Mouse (Mus musculus): ENCODE results near the gene Kctd11. TPM values are rescaled to one million over a fixed set of nuclear protein-coding genes. Genes with fewer than 3 reads are reported as not detected.

Kctd11 gene
- polyA plus RNA-seq, 1 experiment from 2014 or later: 15.1 TPM

DNA sequence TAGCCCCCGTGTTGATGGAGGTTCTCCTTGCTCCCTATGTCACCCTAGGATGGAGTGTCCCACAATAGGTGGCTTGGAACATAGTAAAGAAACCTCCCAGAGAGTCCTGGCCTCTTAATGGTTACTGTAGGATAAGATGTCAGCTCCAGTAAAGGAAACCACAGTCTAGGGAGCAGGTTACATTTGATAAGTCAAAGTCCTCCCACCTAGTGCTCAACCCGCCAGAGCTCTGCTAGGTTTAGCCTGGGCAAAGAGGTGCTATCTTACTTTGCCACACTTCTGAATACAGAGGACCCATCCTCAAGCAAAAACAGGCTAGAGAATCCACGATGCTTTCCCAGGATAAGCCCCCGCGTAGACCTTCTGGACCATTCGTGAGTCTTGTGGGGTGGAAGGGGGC is 2.3 kb downstream of the Kctd11 start:
- Histone ChIP-seq H3K4me3 (replicated peaks; ENCODE audit: low read length) (peak overlapping the region; percentile 54), H3K4me1 (ENCODE audit: control insufficient read depth, insufficient read depth, low read length) (peaks cover 51% of the 10 kb centered on the region), H3K9ac (ENCODE audit: low read length) (peak overlapping the region; percentile 72; the same call in 1 of the 2 replicates), H3K36me3 (ENCODE audit: control insufficient read depth, insufficient read depth, low read length) (no peaks in the 10 kb centered on the region), H3K9me3 (replicated peaks; ENCODE audit: control insufficient read depth, low read length) (no peaks in the 10 kb centered on the region), H3K27ac (ENCODE audit: low read length) (peak overlapping the region; percentile 92), H3K27me3 (ENCODE audit: control insufficient read depth, insufficient read depth, low read length) (no peaks in the 10 kb centered on the region), H3K4me2 (ENCODE audit: low read depth, low read length) (peak overlapping the region; percentile 85)
- 78% methylated on average over 6 of the region's 6 CpGs for WGBS
- no peak for ATAC-seq (ENCODE audit: insufficient read depth, low FRiP score)

- 76% methylated on average over 3 of the region's 3 CpGs for WGBS
- H3K4me1 ChIP-seq (ENCODE audit: control insufficient read depth, insufficient read depth, low read length): peaks cover 51% of the 10 kb centered on the region
- H3K27ac ChIP-seq (ENCODE audit: low read length): peak overlapping the region; percentile 92
- no peaks in the 10 kb centered on the region for H3K36me3 ChIP-seq (ENCODE audit: control insufficient read depth, insufficient read depth, low read length)
- H3K4me3 ChIP-seq (replicated peaks; ENCODE audit: low read length): peak overlapping the region; percentile 54; the same call in 1 of the 2 replicates
- ATAC-seq (ENCODE audit: insufficient read depth, low FRiP score): no peak
- 0 out of 2 replicates have a peak overlapping the region, but pooled peaks have one; percentile 72 for H3K9ac ChIP-seq (ENCODE audit: low read length)
- H3K9me3 ChIP-seq (replicated peaks; ENCODE audit: control insufficient read depth, low read length): no peaks in the 10 kb centered on the region
- no peaks in the 10 kb centered on the region for H3K27me3 ChIP-seq (ENCODE audit: control insufficient read depth, insufficient read depth, low read length)
- H3K4me2 ChIP-seq (ENCODE audit: low read depth, low read length): peak overlapping the region; percentile 85; the same call in 1 of the 2 replicates
Measured at GRCm38 (mm10) chr11:69878399-69878798, 2.8 kb downstream of the Kctd11 start.

DNA sequence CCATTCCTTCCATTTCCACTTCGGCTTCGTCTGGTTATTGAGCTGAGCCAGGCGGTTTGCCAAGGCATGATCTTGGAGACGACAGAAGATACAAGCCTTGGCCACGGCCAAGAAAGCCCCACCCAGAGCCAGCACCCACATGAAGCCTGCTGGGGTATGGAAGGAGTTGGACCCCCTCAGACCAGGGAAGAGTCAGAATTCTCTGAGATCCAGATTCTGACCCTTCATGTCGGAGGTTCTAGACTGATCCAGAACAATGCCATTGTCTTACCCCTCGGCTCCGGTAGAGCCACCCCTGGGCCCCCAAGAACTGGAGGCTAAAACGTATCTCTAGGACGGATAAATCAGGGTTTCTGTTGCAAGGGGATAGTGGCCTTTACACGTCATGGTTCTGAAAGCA is 3.3 kb downstream of the Kctd11 start, which contains the start of gene Tmem95:
Gene Tmem95 (minus strand): TSS at position 141 of the 400 bp plus-strand sequence.
- H3K27ac ChIP-seq (ENCODE audit: low read length): peak within 1 kb of the TSS; percentile 92
- H3K9me3 ChIP-seq (replicated peaks; ENCODE audit: control insufficient read depth, low read length): no peaks in the 10 kb centered on the region
- peak within 1 kb of the TSS; percentile 85 for H3K4me2 ChIP-seq (ENCODE audit: low read depth, low read length)
- peaks cover 51% of the 10 kb centered on the region for H3K4me1 ChIP-seq (ENCODE audit: control insufficient read depth, insufficient read depth, low read length)
- H3K9ac ChIP-seq (ENCODE audit: low read length): peak within 1 kb of the TSS; percentile 72; the same call in 1 of the 2 replicates
- peak within 1 kb of the TSS; percentile 54; the same call in 1 of the 2 replicates for H3K4me3 ChIP-seq (replicated peaks; ENCODE audit: low read length)
- H3K36me3 ChIP-seq (ENCODE audit: control insufficient read depth, insufficient read depth, low read length): no peaks in the 10 kb centered on the region
- 80% methylated on average over 11 of the region's 11 CpGs for WGBS
- no peaks in the 10 kb centered on the region for H3K27me3 ChIP-seq (ENCODE audit: control insufficient read depth, insufficient read depth, low read length)
- ATAC-seq (ENCODE audit: insufficient read depth, low FRiP score): no peak

DNA sequence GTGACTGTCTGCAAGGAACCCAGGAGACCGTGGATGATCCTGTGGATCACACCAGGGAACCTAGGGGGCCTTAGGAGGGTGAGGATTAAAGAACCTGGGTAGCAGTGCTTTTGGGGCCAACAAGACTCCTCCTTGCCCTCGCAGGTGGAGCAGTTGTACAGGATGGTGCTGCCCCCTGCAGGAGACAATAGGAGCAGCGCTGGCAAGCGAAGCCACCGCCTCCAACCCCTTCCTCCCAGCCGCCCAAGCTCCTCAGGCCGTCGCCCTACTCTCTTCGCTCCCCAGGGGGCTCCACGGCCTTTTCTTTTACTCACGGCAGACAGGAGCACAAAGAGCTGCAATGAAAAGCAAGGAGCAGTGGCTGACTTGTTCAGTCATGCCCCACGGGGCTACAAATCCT is 4.3 kb downstream of the Kctd11 start:
- Histone ChIP-seq H3K4me3 (replicated peaks; ENCODE audit: low read length) (no peak overlapping the region), H3K9ac (ENCODE audit: low read length) (0 out of 2 replicates have a peak overlapping the region, but pooled peaks have one; percentile 6), H3K27me3 (ENCODE audit: control insufficient read depth, insufficient read depth, low read length) (no peaks in the 10 kb centered on the region), H3K27ac (ENCODE audit: low read length) (peak overlapping the region; percentile 92), H3K36me3 (ENCODE audit: control insufficient read depth, insufficient read depth, low read length) (no peaks in the 10 kb centered on the region), H3K4me1 (ENCODE audit: control insufficient read depth, insufficient read depth, low read length) (peaks cover 48% of the 10 kb centered on the region), H3K4me2 (ENCODE audit: low read depth, low read length) (peak overlapping the region; percentile 36), H3K9me3 (replicated peaks; ENCODE audit: control insufficient read depth, low read length) (no peaks in the 10 kb centered on the region)
- WGBS: 8% methylated on average over 12 of the region's 12 CpGs
- peak; percentile 22; the same call in 1 of the 2 replicates for ATAC-seq (ENCODE audit: insufficient read depth, low FRiP score)

- ATAC-seq (ENCODE audit: insufficient read depth, low FRiP score): no peak
- peaks cover 43% of the 10 kb centered on the region for H3K4me1 ChIP-seq (ENCODE audit: control insufficient read depth, insufficient read depth, low read length)
- peak overlapping the region; percentile 92 for H3K27ac ChIP-seq (ENCODE audit: low read length)
- H3K9me3 ChIP-seq (replicated peaks; ENCODE audit: control insufficient read depth, low read length): no peaks in the 10 kb centered on the region
- no peak overlapping the region for H3K4me2 ChIP-seq (ENCODE audit: low read depth, low read length)
- no peaks in the 10 kb centered on the region for H3K36me3 ChIP-seq (ENCODE audit: control insufficient read depth, insufficient read depth, low read length)
- no peaks in the 10 kb centered on the region for H3K27me3 ChIP-seq (ENCODE audit: control insufficient read depth, insufficient read depth, low read length)
- H3K4me3 ChIP-seq (replicated peaks; ENCODE audit: low read length): no peak overlapping the region
- H3K9ac ChIP-seq (ENCODE audit: low read length): peak overlapping the region; percentile 6; the same call in 1 of the 2 replicates
- 47% methylated on average over 7 of the region's 7 CpGs for WGBS
Measured at GRCm38 (mm10) chr11:69876186-69876585, 5.0 kb downstream of the Kctd11 start.

DNA sequence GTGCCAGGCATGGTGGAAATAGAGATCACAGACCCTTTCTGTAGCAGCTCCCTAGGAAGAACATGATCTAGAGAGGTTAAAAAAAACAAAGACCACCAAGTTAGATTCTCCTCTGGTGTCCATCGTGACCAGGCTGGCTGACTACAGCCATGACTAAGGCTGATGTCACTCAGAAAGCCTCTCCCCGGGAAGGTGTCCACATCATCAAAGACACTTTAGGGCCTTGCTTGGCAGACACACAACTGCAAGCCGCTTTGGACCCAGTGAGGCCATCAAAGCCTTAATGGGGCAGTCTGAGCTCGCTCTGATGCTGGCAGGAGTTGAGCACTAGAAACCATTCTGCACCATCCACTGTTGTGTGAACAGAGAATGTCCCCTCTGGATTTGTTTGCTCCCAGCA is 8.8 kb downstream of the Kctd11 start:
- no peak for ATAC-seq (ENCODE audit: insufficient read depth, low FRiP score)
- H3K9me3 ChIP-seq (replicated peaks; ENCODE audit: control insufficient read depth, low read length): no peaks in the 10 kb centered on the region
- H3K27me3 ChIP-seq (ENCODE audit: control insufficient read depth, insufficient read depth, low read length): no peaks in the 10 kb centered on the region
- H3K9ac ChIP-seq (ENCODE audit: low read length): no peak overlapping the region
- H3K4me2 ChIP-seq (ENCODE audit: low read depth, low read length): no peak overlapping the region
- H3K4me3 ChIP-seq (replicated peaks; ENCODE audit: low read length): no peak overlapping the region
- H3K4me1 ChIP-seq (ENCODE audit: control insufficient read depth, insufficient read depth, low read length): peaks cover 17% of the 10 kb centered on the region
- 79% methylated on average over 4 of the region's 4 CpGs for WGBS
- no peak overlapping the region for H3K27ac ChIP-seq (ENCODE audit: low read length)
- H3K36me3 ChIP-seq (ENCODE audit: control insufficient read depth, insufficient read depth, low read length): no peaks in the 10 kb centered on the region

DNA sequence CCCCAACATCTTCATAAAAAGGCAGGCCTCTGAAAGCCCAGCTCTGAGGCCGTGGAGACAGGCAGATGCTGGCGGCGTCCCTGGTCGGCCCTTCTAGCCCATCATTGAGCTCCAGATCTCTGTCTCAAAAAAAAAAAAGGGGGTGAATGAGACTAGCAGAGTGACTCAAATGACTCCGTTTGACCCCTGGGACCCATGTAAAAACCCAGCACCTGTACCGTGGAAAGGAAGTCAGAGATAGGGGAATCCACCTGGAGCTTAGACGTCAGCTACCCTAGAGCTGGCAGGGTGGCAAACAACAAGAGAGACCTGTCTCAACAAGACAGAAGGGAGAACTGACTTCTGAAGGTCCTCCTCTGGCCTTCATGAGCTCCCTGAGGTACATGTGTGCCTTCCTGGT is 9.4 kb downstream of the Kctd11 start:
- H3K4me2 ChIP-seq (ENCODE audit: low read depth, low read length): no peak overlapping the region
- no peaks in the 10 kb centered on the region for H3K27me3 ChIP-seq (ENCODE audit: control insufficient read depth, insufficient read depth, low read length)
- no peaks in the 10 kb centered on the region for H3K36me3 ChIP-seq (ENCODE audit: control insufficient read depth, insufficient read depth, low read length)
- no peak overlapping the region for H3K4me3 ChIP-seq (replicated peaks; ENCODE audit: low read length)
- WGBS: 83% methylated on average over 7 of the region's 7 CpGs
- H3K27ac ChIP-seq (ENCODE audit: low read length): no peak overlapping the region
- no peak overlapping the region for H3K9ac ChIP-seq (ENCODE audit: low read length)
- H3K4me1 ChIP-seq (ENCODE audit: control insufficient read depth, insufficient read depth, low read length): peaks cover 12% of the 10 kb centered on the region; the same call in 1 of the 2 replicates
- no peak for ATAC-seq (ENCODE audit: insufficient read depth, low FRiP score)
- no peaks in the 10 kb centered on the region for H3K9me3 ChIP-seq (replicated peaks; ENCODE audit: control insufficient read depth, low read length)

DNA sequence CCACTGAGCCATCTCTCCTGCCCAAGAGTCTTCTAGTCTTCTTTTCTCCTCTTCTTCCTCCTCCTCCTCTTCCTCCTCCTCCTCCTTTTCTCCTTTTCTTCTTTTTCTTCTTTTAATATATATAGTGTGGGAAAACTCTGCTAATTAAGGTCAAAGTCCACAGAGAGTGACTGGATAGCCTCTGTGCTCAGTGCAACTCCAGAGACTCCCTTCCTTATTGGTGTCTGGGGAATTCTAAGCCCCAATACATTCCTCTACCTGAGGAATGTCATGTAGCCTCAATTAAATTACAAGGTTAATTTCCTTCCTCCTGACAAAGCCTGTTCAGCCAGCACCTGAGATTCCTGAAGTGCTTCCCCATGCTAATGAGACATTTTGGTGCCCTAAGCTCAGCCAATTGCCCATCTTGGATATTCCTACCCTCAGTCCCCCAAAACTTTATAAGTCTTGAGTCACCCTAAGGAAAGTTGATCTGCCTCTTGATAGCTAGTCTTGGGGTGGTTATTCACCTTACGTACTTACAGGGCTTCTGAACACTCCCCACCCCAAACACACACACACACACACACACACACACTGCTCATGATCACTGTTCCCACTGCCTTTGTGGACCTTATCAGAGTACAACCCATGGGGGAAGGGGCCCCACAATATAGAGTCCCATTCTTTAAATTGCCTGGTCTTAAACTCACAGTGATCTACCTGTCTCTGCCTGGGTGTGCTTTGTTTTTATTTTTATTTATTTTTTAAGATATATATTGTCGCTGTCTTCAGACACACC is 10.7 kb downstream of the Kctd11 start:
- H3K4me1 ChIP-seq (ENCODE audit: control insufficient read depth, insufficient read depth, low read length): peaks cover 2% of the 10 kb centered on the region; the same call in 1 of the 2 replicates
- no peak for ATAC-seq (ENCODE audit: insufficient read depth, low FRiP score)
- H3K36me3 ChIP-seq (ENCODE audit: control insufficient read depth, insufficient read depth, low read length): no peaks in the 10 kb centered on the region
- no peak overlapping the region for H3K27ac ChIP-seq (ENCODE audit: low read length)
- no peak overlapping the region for H3K4me2 ChIP-seq (ENCODE audit: low read depth, low read length)
- no peak overlapping the region for H3K4me3 ChIP-seq (replicated peaks; ENCODE audit: low read length)
- H3K9me3 ChIP-seq (replicated peaks; ENCODE audit: control insufficient read depth, low read length): no peaks in the 10 kb centered on the region
- no peaks in the 10 kb centered on the region for H3K27me3 ChIP-seq (ENCODE audit: control insufficient read depth, insufficient read depth, low read length)
- H3K9ac ChIP-seq (ENCODE audit: low read length): no peak overlapping the region
- WGBS: 87% methylated on average over 2 of the region's 2 CpGs

DNA sequence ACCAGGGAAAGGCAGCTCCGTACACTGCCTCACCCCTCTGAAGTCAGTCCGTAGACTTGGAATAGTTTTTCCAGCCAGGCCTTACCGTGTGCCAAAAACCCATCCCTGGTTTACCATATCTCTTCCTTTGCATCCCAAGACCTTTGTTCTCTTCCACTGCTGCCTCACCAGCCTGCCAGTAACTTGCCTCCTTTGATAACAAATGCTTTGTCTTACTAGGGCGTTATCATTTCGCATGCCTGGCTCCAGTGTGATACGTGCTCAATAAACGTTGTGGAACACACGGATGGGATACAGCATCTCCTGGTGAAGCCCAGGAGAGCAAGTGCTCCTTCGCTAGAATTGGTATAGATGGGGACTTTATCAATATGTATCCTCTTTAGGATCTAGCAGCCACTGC is 13.9 kb downstream of the Kctd11 start:
- Histone ChIP-seq H3K4me1 (ENCODE audit: control insufficient read depth, insufficient read depth, low read length) (no peaks in the 10 kb centered on the region), H3K9me3 (replicated peaks; ENCODE audit: control insufficient read depth, low read length) (no peaks in the 10 kb centered on the region), H3K27me3 (ENCODE audit: control insufficient read depth, insufficient read depth, low read length) (no peaks in the 10 kb centered on the region), H3K4me2 (ENCODE audit: low read depth, low read length) (no peak overlapping the region), H3K27ac (ENCODE audit: low read length) (no peak overlapping the region), H3K36me3 (ENCODE audit: control insufficient read depth, insufficient read depth, low read length) (no peaks in the 10 kb centered on the region), H3K9ac (ENCODE audit: low read length) (no peak overlapping the region), H3K4me3 (replicated peaks; ENCODE audit: low read length) (no peak overlapping the region)
- ATAC-seq (ENCODE audit: insufficient read depth, low FRiP score): no peak
- 57% methylated on average over 9 of the region's 9 CpGs for WGBS
